Mouse (Mus musculus): ENCODE data around the gene Amd1. TPM values are rescaled to one million over a fixed set of nuclear protein-coding genes. Genes with fewer than 3 reads are reported as not detected.

Gene Amd1
- polyA plus RNA-seq, 1 experiment from 2014 or later, result 63.0 TPM

DNA sequence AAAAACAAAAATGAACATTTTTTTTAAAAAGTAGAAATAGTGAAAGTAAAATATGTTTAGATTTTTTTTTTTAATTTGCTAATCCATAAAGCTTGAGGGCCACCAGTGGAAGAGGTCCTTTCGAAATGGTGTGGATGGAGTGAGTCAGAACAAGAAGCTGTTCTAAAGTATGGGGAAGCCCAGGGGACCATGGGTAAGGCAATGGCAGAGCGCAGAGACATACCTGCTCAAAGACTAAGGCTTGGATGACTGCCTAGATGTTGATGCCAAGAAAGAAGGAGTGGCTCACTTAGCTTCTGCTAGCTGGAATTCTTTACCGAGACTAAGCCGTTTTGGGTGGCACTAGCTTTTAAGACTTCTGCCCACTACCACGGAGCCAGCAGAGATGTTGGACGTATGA is 39.8 kb downstream of the Amd1 start:
- Histone ChIP-seq H3K9me3 (replicated peaks; ENCODE audit: control insufficient read depth, low read length) (no peaks in the 10 kb centered on the region; the same call in 1 of the 2 replicates), H3K4me1 (ENCODE audit: control insufficient read depth, insufficient read depth, low read length) (peaks cover 6% of the 10 kb centered on the region; the same call in 1 of the 2 replicates), H3K36me3 (ENCODE audit: control insufficient read depth, insufficient read depth, low read length) (no peaks in the 10 kb centered on the region), H3K4me3 (replicated peaks; ENCODE audit: low read length) (no peak overlapping the region), H3K4me2 (ENCODE audit: low read depth, low read length) (no peak overlapping the region), H3K9ac (ENCODE audit: low read length) (no peak overlapping the region), H3K27ac (ENCODE audit: low read length) (no peak overlapping the region), H3K27me3 (ENCODE audit: control insufficient read depth, insufficient read depth, low read length) (no peaks in the 10 kb centered on the region)
- no peak for ATAC-seq (ENCODE audit: insufficient read depth, low FRiP score)
- WGBS, result 86% methylated on average over 6 of the region's 6 CpGs

DNA sequence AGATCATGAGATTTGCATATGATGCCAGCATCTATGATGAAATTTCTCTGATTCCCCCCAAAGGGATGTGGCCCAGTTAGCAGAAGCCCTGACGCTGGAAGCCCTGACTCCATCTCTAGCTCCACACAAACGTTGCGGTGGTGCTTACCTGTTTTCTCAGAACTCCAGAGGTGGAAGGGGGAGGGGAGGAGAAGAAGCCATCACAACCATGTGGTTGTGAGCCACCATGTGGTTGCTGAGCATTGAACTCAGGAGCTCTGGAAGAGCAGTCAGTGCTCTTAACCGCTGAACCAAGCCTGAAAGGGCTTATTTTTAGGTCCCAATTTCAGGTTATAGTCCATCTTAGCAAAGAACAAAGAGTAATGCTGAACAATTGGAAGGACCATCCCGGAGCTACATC is 41.7 kb downstream of the Amd1 start:
- H3K27ac ChIP-seq (ENCODE audit: low read length), result no peak overlapping the region
- no peaks in the 10 kb centered on the region for H3K27me3 ChIP-seq (ENCODE audit: control insufficient read depth, insufficient read depth, low read length)
- H3K4me1 ChIP-seq (ENCODE audit: control insufficient read depth, insufficient read depth, low read length), result peaks cover 10% of the 10 kb centered on the region; the same call in 1 of the 2 replicates
- H3K9me3 ChIP-seq (replicated peaks; ENCODE audit: control insufficient read depth, low read length), result no peaks in the 10 kb centered on the region; the same call in 1 of the 2 replicates
- no peak overlapping the region for H3K9ac ChIP-seq (ENCODE audit: low read length)
- no peaks in the 10 kb centered on the region for H3K36me3 ChIP-seq (ENCODE audit: control insufficient read depth, insufficient read depth, low read length)
- ATAC-seq (ENCODE audit: insufficient read depth, low FRiP score), result no peak
- H3K4me2 ChIP-seq (ENCODE audit: low read depth, low read length), result no peak overlapping the region
- 53% methylated on average over 5 of the region's 5 CpGs for WGBS
- no peak overlapping the region for H3K4me3 ChIP-seq (replicated peaks; ENCODE audit: low read length)

DNA sequence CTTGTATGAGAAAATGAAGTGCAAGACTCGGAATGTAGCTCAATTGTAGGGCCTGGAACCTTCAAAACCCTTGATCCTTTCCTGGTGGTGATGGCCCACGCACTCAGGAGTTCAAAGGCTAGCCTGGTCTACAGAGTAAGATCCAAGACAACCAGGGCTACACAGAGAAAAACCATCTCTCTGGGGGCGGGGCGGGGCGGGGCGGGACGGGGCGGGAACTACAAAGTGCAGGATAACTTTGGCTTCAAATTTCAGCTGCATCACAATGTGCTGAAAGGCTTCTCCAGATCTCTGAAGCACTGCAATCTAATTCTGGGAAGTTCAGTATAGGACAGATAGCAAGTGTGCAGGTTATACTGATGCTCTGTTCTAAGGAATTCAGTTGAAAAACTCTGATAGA is 42.4 kb downstream of the Amd1 start:
- H3K27ac ChIP-seq (ENCODE audit: low read length), result no peak overlapping the region
- WGBS, result 17% methylated on average over 8 of the region's 8 CpGs
- no peak overlapping the region for H3K4me2 ChIP-seq (ENCODE audit: low read depth, low read length)
- H3K36me3 ChIP-seq (ENCODE audit: control insufficient read depth, insufficient read depth, low read length), result no peaks in the 10 kb centered on the region
- H3K9me3 ChIP-seq (replicated peaks; ENCODE audit: control insufficient read depth, low read length), result no peaks in the 10 kb centered on the region
- H3K27me3 ChIP-seq (ENCODE audit: control insufficient read depth, insufficient read depth, low read length), result no peaks in the 10 kb centered on the region
- peaks cover 10% of the 10 kb centered on the region; the same call in 1 of the 2 replicates for H3K4me1 ChIP-seq (ENCODE audit: control insufficient read depth, insufficient read depth, low read length)
- H3K4me3 ChIP-seq (replicated peaks; ENCODE audit: low read length), result no peak overlapping the region
- no peak for ATAC-seq (ENCODE audit: insufficient read depth, low FRiP score)
- no peak overlapping the region for H3K9ac ChIP-seq (ENCODE audit: low read length)

DNA sequence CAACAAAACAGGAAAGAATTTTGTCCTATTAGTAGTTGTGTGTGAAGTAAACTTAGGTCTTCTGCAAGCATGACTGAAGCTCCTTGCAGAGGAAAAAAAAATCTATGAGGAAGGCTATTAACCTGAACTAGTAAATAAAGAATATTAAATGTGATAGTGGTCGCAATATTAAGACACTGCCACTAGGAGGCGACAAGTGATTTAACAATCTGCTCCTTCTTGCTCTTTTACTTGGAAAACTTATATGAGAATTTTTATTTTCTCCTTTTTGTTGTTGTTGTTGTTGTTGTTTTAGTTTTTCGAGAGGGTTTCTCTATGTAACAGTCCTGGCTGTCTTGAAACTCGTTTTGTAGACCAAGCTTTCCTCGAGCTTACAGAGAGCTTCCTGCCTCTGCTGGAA is 43.0 kb downstream of the Amd1 start:
- H3K27me3 ChIP-seq (ENCODE audit: control insufficient read depth, insufficient read depth, low read length), result no peaks in the 10 kb centered on the region

DNA sequence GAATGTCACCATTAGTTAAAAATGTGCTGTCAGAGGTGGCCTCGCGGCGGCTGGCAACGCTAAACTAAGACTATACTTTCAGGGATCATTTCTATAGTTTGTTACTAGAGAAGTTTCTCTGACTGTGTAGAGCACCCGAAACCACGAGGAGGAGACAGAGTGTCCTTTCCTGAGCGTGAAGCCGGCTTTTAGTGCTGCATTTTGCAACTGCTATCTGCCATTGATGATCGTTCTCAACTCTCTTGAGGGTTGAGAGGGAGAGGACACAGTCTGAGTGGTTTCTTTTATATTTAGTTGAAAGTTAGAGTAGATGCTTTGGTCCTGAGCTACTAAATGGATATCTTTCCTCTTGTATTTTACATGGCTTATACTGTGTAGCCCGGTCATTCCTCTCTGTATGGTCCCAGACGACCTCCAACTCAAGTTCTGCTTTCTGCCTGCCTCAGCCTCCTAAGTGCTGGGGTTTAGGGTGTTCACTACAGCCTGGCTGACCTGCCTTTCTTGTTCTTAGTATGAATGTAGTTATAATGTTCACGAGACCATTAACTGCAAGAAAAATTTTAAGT is 43.5 kb downstream of the Amd1 start:
- Histone ChIP-seq H3K4me3 (replicated peaks; ENCODE audit: low read length) (peak overlapping the region; percentile 54), H3K9me3 (replicated peaks; ENCODE audit: control insufficient read depth, low read length) (no peaks in the 10 kb centered on the region), H3K36me3 (ENCODE audit: control insufficient read depth, insufficient read depth, low read length) (peaks cover 8% of the 10 kb centered on the region; the same call in 1 of the 2 replicates), H3K4me2 (ENCODE audit: low read depth, low read length) (peak overlapping the region; percentile 84), H3K9ac (ENCODE audit: low read length) (peak overlapping the region; percentile 56), H3K4me1 (ENCODE audit: control insufficient read depth, insufficient read depth, low read length) (peaks cover 10% of the 10 kb centered on the region; the same call in 1 of the 2 replicates), H3K27me3 (ENCODE audit: control insufficient read depth, insufficient read depth, low read length) (no peaks in the 10 kb centered on the region), H3K27ac (ENCODE audit: low read length) (peak overlapping the region; percentile 98)
- peak; percentile 79 for ATAC-seq (ENCODE audit: insufficient read depth, low FRiP score)
- under 1% methylated on average over 12 of the region's 12 CpGs for WGBS

More for the DNA sequence above, 43.0 kb downstream of the Amd1 start:
- Histone ChIP-seq H3K4me1 (ENCODE audit: control insufficient read depth, insufficient read depth, low read length) (peaks cover 10% of the 10 kb centered on the region; the same call in 1 of the 2 replicates), H3K9me3 (replicated peaks; ENCODE audit: control insufficient read depth, low read length) (no peaks in the 10 kb centered on the region), H3K36me3 (ENCODE audit: control insufficient read depth, insufficient read depth, low read length) (0 out of 2 replicates have a peak, but pooled peaks cover 3% of the 10 kb centered on the region), H3K4me3 (replicated peaks; ENCODE audit: low read length) (no peak overlapping the region), H3K4me2 (ENCODE audit: low read depth, low read length) (peak overlapping the region; percentile 84), H3K27ac (ENCODE audit: low read length) (peak overlapping the region; percentile 98), H3K9ac (ENCODE audit: low read length) (no peak overlapping the region)
- WGBS, result 3% methylated on average over 5 of the region's 5 CpGs
- no peak for ATAC-seq (ENCODE audit: insufficient read depth, low FRiP score)

DNA sequence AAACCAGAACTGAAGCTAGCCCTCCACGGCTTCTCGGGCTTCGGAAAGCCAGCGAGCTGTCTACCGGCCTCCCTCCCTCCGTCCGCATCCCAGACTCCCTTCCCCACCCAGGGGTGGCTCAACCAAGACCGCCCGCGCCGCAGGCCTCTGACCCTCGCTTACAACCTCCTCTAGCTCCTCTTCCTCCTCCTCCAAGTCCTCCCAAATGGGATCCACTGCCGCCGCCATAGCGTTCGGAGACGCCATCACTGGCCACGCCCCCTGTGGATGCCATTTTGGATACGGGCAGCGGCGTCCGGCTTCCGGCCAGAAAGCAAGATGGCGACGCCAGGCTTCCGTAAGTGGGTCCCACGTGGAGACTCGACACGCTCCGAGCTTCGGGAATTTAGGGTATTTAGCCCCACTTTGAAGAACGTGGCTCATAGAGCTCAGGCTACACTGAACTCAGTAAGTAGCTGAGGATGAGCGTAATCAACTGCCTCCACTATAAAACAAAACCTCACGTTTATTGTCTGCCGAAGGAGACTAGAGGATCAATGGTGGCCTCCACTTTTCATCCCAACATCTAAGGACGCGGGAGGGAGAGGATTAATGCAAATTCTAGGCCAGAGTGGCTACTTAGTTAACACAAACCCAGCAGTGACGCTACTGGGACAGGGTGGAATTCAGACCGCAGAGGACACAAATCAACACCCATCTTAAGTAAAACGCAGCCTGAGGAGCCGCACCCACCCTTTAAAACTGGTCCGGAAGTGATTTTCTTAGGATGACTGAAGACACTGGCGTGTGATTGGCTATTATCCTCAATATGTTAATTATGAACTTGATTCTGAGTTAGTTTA is 44.4 kb downstream of the Amd1 start, which contains the start of gene Gtf3c6:
Gene Gtf3c6, minus strand, starts transcription at position 695 of the 842 bp plus-strand sequence.
- Histone ChIP-seq H3K4me2 (ENCODE audit: low read depth, low read length) (peak within 1 kb of the TSS; percentile 84), H3K36me3 (ENCODE audit: control insufficient read depth, insufficient read depth, low read length) (peaks cover 12% of the 10 kb centered on the region; the same call in 1 of the 2 replicates), H3K9ac (ENCODE audit: low read length) (peak within 1 kb of the TSS; percentile 75), H3K27me3 (ENCODE audit: control insufficient read depth, insufficient read depth, low read length) (no peaks in the 10 kb centered on the region), H3K4me3 (replicated peaks; ENCODE audit: low read length) (peak within 1 kb of the TSS; percentile 54), H3K27ac (ENCODE audit: low read length) (peak within 1 kb of the TSS; percentile 98), H3K4me1 (ENCODE audit: control insufficient read depth, insufficient read depth, low read length) (peaks cover 10% of the 10 kb centered on the region; the same call in 1 of the 2 replicates), H3K9me3 (replicated peaks; ENCODE audit: control insufficient read depth, low read length) (no peaks in the 10 kb centered on the region)
- ATAC-seq (ENCODE audit: insufficient read depth, low FRiP score), result peak; percentile 73
- under 1% methylated on average over 43 of the region's 43 CpGs for WGBS

DNA sequence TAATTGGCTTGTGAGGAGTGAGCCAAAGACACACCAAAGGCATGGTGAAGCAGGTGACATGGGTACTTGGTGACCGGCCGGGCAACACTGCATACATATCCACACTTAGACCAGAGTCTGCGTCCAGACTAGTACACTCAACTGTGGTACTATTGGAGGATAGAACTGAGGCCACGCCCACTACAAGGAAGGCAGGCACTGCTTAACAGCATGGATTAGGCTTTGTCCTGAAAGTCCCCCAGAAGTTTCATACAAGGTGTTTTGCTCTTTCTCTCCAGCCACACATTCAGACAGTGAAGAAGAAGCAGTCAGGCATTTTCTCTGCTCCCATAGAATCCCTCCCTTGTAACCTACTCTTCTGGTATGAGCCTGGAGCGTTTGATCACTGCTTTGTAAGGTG is 45.3 kb downstream of the Amd1 start:
- peaks cover 10% of the 10 kb centered on the region; the same call in 1 of the 2 replicates for H3K4me1 ChIP-seq (ENCODE audit: control insufficient read depth, insufficient read depth, low read length)
- H3K27me3 ChIP-seq (ENCODE audit: control insufficient read depth, insufficient read depth, low read length), result no peaks in the 10 kb centered on the region
- ATAC-seq (ENCODE audit: insufficient read depth, low FRiP score), result peak; percentile 82
- H3K36me3 ChIP-seq (ENCODE audit: control insufficient read depth, insufficient read depth, low read length), result peaks cover 12% of the 10 kb centered on the region; the same call in 1 of the 2 replicates
- H3K4me3 ChIP-seq (replicated peaks; ENCODE audit: low read length), result peak overlapping the region; percentile 54
- H3K27ac ChIP-seq (ENCODE audit: low read length), result peak overlapping the region; percentile 98
- H3K9me3 ChIP-seq (replicated peaks; ENCODE audit: control insufficient read depth, low read length), result no peaks in the 10 kb centered on the region
- H3K9ac ChIP-seq (ENCODE audit: low read length), result peak overlapping the region; percentile 75
- H3K4me2 ChIP-seq (ENCODE audit: low read depth, low read length), result peak overlapping the region; percentile 84
- WGBS, result 1% methylated on average over 5 of the region's 5 CpGs

DNA sequence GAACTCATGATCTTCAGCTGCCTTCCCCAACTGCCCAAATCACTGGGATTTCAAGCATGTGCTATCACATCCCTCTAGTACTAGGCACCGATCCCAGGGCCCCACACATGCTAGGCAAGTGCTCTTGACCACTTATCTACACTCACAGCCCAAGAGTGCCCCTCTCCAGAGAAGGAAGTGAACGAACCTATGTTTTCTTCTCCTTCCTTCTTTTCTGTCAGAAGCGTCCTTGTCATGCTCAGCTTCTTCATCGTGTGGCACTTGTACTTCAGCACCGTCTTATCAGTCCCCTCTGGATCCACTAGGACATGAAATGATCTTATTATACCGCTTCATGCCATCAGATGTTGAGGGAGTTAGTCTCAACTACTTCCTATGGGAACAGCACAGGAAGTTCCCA is 51.0 kb downstream of the Amd1 start:
- H3K36me3 ChIP-seq (ENCODE audit: control insufficient read depth, insufficient read depth, low read length), result peaks cover 31% of the 10 kb centered on the region
- WGBS, result 83% methylated on average over 6 of the region's 6 CpGs

DNA sequence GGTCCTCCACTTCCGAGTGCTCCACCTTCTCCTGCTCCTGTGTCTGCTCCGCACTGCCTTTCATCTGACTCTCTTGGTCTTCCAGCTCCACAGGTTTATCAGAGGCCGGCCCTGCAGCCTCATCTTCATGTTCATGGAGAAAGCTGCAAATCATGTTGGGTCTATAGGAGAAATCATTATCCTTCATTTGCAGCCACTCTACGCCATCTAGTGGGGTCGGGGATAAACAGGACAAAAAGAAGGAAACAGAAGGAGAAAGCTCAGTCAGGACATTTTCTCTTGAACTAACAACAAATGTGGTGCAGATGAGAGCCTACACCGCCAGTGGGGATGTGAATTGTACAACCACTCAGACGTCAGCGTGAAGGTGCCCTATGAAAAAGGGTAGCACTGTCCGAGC is 52.4 kb downstream of the Amd1 start:
- Histone ChIP-seq H3K36me3 (ENCODE audit: control insufficient read depth, insufficient read depth, low read length) (peaks cover 31% of the 10 kb centered on the region), H3K4me2 (ENCODE audit: low read depth, low read length) (no peak overlapping the region), H3K9me3 (replicated peaks; ENCODE audit: control insufficient read depth, low read length) (no peaks in the 10 kb centered on the region), H3K4me1 (ENCODE audit: control insufficient read depth, insufficient read depth, low read length) (no peaks in the 10 kb centered on the region), H3K9ac (ENCODE audit: low read length) (no peak overlapping the region; the same call in 1 of the 2 replicates), H3K27ac (ENCODE audit: low read length) (no peak overlapping the region), H3K27me3 (ENCODE audit: control insufficient read depth, insufficient read depth, low read length) (no peaks in the 10 kb centered on the region), H3K4me3 (replicated peaks; ENCODE audit: low read length) (no peak overlapping the region)
- 84% methylated on average over 9 of the region's 9 CpGs for WGBS
- no peak for ATAC-seq (ENCODE audit: insufficient read depth, low FRiP score)

More for the DNA sequence above, 51.0 kb downstream of the Amd1 start:
- Histone ChIP-seq H3K4me1 (ENCODE audit: control insufficient read depth, insufficient read depth, low read length) (no peaks in the 10 kb centered on the region), H3K27me3 (ENCODE audit: control insufficient read depth, insufficient read depth, low read length) (no peaks in the 10 kb centered on the region), H3K9ac (ENCODE audit: low read length) (no peak overlapping the region), H3K27ac (ENCODE audit: low read length) (no peak overlapping the region), H3K4me3 (replicated peaks; ENCODE audit: low read length) (no peak overlapping the region), H3K4me2 (ENCODE audit: low read depth, low read length) (no peak overlapping the region), H3K9me3 (replicated peaks; ENCODE audit: control insufficient read depth, low read length) (no peaks in the 10 kb centered on the region)
- no peak for ATAC-seq (ENCODE audit: insufficient read depth, low FRiP score)
